Mouse (Mus musculus) neural tube, embryonic 11.5 days (tissue): Measurements from ENCODE around the gene Surf6. TPM values are rescaled to one million over a fixed set of nuclear protein-coding genes. Genes with fewer than 3 reads are reported as not detected.
A peak's percentile ranks its signal among the peaks of the same experiment; 100 is the strongest.

Experiments used
- ATAC-seq: fragments of 200-750 bp; cut with Nextera tagmentation; 2 replicates; pipeline ENCODE4 v1.8.0; 2017; ENCODE audit warnings: moderate number of reproducible peaks, mild to moderate bottlenecking, moderate TSS enrichment, moderate library complexity; ENCODE audit not compliant: insufficient read depth, low FRiP score, low TSS enrichment
- DNase-seq: peaks from one replicate; pipeline ENCODE4 v3.0.0-alpha.2; 2015; ENCODE audit warnings: low spot score
- H3K27ac ChIP-seq: fragments of 300-500 bp; sonication (generic); 2 replicates; pipeline ENCODE4 v1.5.1; 2014; ENCODE audit warnings: low read depth, mild to moderate bottlenecking, low read length
- H3K27me3 ChIP-seq: fragments of 300-500 bp; sonication (generic); 2 replicates; pipeline ENCODE4 v1.6.1; 2014; ENCODE audit warnings: mild to moderate bottlenecking, low read length, mixed read lengths; ENCODE audit not compliant: control insufficient read depth, insufficient read depth
- H3K36me3 ChIP-seq: fragments of 300-500 bp; sonication (generic); 2 replicates; pipeline ENCODE4 v1.6.1; 2014; ENCODE audit warnings: mild to moderate bottlenecking, low read length, moderate library complexity, mixed read lengths; ENCODE audit not compliant: control insufficient read depth, insufficient read depth
- H3K4me1 ChIP-seq: fragments of 300-500 bp; sonication (generic); 2 replicates; pipeline ENCODE4 v1.6.1; 2014; ENCODE audit warnings: low read length, mixed read lengths; ENCODE audit not compliant: control insufficient read depth, insufficient read depth
- H3K4me2 ChIP-seq: fragments of 300-500 bp; sonication (generic); 2 replicates; pipeline ENCODE4 v1.6.1; 2014; ENCODE audit warnings: low read depth, mild to moderate bottlenecking, moderate library complexity
- H3K4me3 ChIP-seq: fragments of 300-500 bp; sonication (generic); 2 replicates; pipeline ENCODE4 v1.5.1; 2014; ENCODE audit warnings: low read depth, low read length
- H3K9ac ChIP-seq: fragments of 300-500 bp; sonication (generic); 2 replicates; pipeline ENCODE4 v1.6.1; 2014; ENCODE audit warnings: mild to moderate bottlenecking, low read length
- H3K9me3 ChIP-seq: fragments of 300-500 bp; sonication (generic); 2 replicates; pipeline ENCODE4 v1.6.1; 2016; ENCODE audit warnings: low read length; ENCODE audit not compliant: control insufficient read depth
- WGBS: fragments of 180-500 bp; shearing (Covaris S2); extraction: QIAGEN DNeasy Blood & Tissue Kit; methylation state at CpG from one replicate; pipeline ENCODE4 v1.1.7; 2014; 5-methylcytosine and 5-hydroxymethylcytosine counted together
- polyA plus RNA-seq: library from polyadenylated mRNA; unstranded; fragments of >200 nt; fragmentation: Nextera tagmentation; extraction: Ambion mirVana; gene quantifications from 2 replicates; pipeline ENCODE4 v1.2.1, GENCODE M21; 2014

Surf6 gene
- polyA plus RNA-seq, 1 experiment from 2014 or later: 15.6 TPM

GRCm38 (mm10) chr2:26933304-26934055, 30.8 kb upstream of the Surf6 start, which contains the start of the genes Surf4 and Stkld1:
TSS of gene Surf4 (minus strand) at chr2:26933928.
TSS of gene Stkld1 (plus strand) at chr2:26934047.
- Histone ChIP-seq H3K9ac (peak within 1 kb of the TSS; percentile 96), H3K4me1 (peaks cover 15% of the 10 kb centered on the region; the same call in 1 of the 2 replicates), H3K36me3 (peaks cover 2% of the 10 kb centered on the region; the same call in 1 of the 2 replicates), H3K4me3 (peak within 1 kb of the TSS; percentile 96), H3K27me3 (no peaks in the 10 kb centered on the region), H3K27ac (peak within 1 kb of the TSS; percentile 78), H3K4me2 (peak within 1 kb of the TSS; percentile 88), H3K9me3 (no peaks in the 10 kb centered on the region)
- DNase-seq: peak; percentile 96
- under 1% methylated on average over 49 of the region's 70 CpGs for WGBS
- ATAC-seq: peak; percentile 88

- DNase-seq (no peak), ATAC-seq (peak; percentile 45; the same call in 1 of the 2 replicates)
- Histone ChIP-seq H3K9ac (peak overlapping the region; percentile 96), H3K27me3 (no peaks in the 10 kb centered on the region), H3K36me3 (peaks cover 2% of the 10 kb centered on the region; the same call in 1 of the 2 replicates), H3K9me3 (no peaks in the 10 kb centered on the region), H3K4me3 (peak overlapping the region; percentile 96), H3K27ac (peak overlapping the region; percentile 78), H3K4me2 (peak overlapping the region; percentile 88), H3K4me1 (peaks cover 15% of the 10 kb centered on the region; the same call in 1 of the 2 replicates)
- 3% methylated on average over 45 of the region's 49 CpGs for WGBS
Observed at GRCm38 (mm10) chr2:26932473-26933303, 30.0 kb upstream of the Surf6 start.

- Histone ChIP-seq H3K4me1 (peaks cover 15% of the 10 kb centered on the region; the same call in 1 of the 2 replicates), H3K27ac (no peak overlapping the region), H3K4me2 (no peak overlapping the region), H3K9ac (no peak overlapping the region), H3K4me3 (no peak overlapping the region), H3K27me3 (no peaks in the 10 kb centered on the region), H3K9me3 (no peaks in the 10 kb centered on the region), H3K36me3 (peaks cover 5% of the 10 kb centered on the region)
- WGBS: 53% methylated on average over 1 of the region's 1 CpGs
- no peak for ATAC-seq
- DNase-seq: peak; percentile 58
Observed at GRCm38 (mm10) chr2:26930390-26930789, 27.7 kb upstream of the Surf6 start.

GRCm38 (mm10) chr2:26927745-26928476, 25.2 kb upstream of the Surf6 start:
- ATAC-seq: no peak
- Histone ChIP-seq H3K9me3 (no peaks in the 10 kb centered on the region), H3K4me2 (no peak overlapping the region), H3K36me3 (peaks cover 18% of the 10 kb centered on the region), H3K27me3 (no peaks in the 10 kb centered on the region), H3K27ac (no peak overlapping the region), H3K4me1 (peaks cover 15% of the 10 kb centered on the region; the same call in 1 of the 2 replicates), H3K9ac (no peak overlapping the region), H3K4me3 (no peak overlapping the region)
- WGBS: 91% methylated on average over 6 of the region's 6 CpGs
- no peak for DNase-seq

- Histone ChIP-seq H3K4me2 (no peak overlapping the region), H3K4me1 (peaks cover 14% of the 10 kb centered on the region), H3K9me3 (no peaks in the 10 kb centered on the region), H3K4me3 (no peak overlapping the region), H3K27ac (no peak overlapping the region), H3K36me3 (peaks cover 40% of the 10 kb centered on the region), H3K27me3 (no peaks in the 10 kb centered on the region), H3K9ac (no peak overlapping the region)
- WGBS: 88% methylated on average over 9 of the region's 9 CpGs
- ATAC-seq (no peak), DNase-seq (no peak)
Observed at GRCm38 (mm10) chr2:26921784-26922183, 19.1 kb upstream of the Surf6 start.

- peaks cover 36% of the 10 kb centered on the region for H3K36me3 ChIP-seq
- peaks cover 20% of the 10 kb centered on the region for H3K4me1 ChIP-seq
- DNase-seq: no peak
- ATAC-seq: no peak
- H3K9ac ChIP-seq: no peak overlapping the region
- no peaks in the 10 kb centered on the region for H3K27me3 ChIP-seq
- WGBS: 90% methylated on average over 6 of the region's 6 CpGs
- H3K27ac ChIP-seq: no peak overlapping the region
- H3K9me3 ChIP-seq: no peaks in the 10 kb centered on the region
- no peak overlapping the region for H3K4me2 ChIP-seq
- H3K4me3 ChIP-seq: no peak overlapping the region
Observed at GRCm38 (mm10) chr2:26920190-26920855, 17.6 kb upstream of the Surf6 start.

GRCm38 (mm10) chr2:26919684-26920083, 17.0 kb upstream of the Surf6 start:
- no peaks in the 10 kb centered on the region for H3K27me3 ChIP-seq
- ATAC-seq (no peak), DNase-seq (no peak)
- peaks cover 30% of the 10 kb centered on the region for H3K36me3 ChIP-seq
- WGBS: 82% methylated on average over 3 of the region's 3 CpGs
- H3K4me3 ChIP-seq: no peak overlapping the region
- no peaks in the 10 kb centered on the region for H3K9me3 ChIP-seq
- H3K9ac ChIP-seq: no peak overlapping the region
- H3K4me2 ChIP-seq: no peak overlapping the region
- no peak overlapping the region for H3K27ac ChIP-seq
- peaks cover 20% of the 10 kb centered on the region for H3K4me1 ChIP-seq

- no peak for ATAC-seq
- Histone ChIP-seq H3K4me1 (peaks cover 29% of the 10 kb centered on the region), H3K9me3 (no peaks in the 10 kb centered on the region), H3K4me2 (peak overlapping the region; percentile 99), H3K27ac (no peak overlapping the region), H3K27me3 (no peaks in the 10 kb centered on the region), H3K4me3 (peak overlapping the region; percentile 77), H3K9ac (peak overlapping the region; percentile 77), H3K36me3 (peaks cover 30% of the 10 kb centered on the region)
- 5% methylated on average over 13 of the region's 13 CpGs for WGBS
- no peak for DNase-seq
Observed at GRCm38 (mm10) chr2:26916738-26917137, 14.1 kb upstream of the Surf6 start.
